Mouse (Mus musculus) midbrain, embryonic 11.5 days (tissue): ENCODE data around the gene Myg1. TPM values are rescaled to one million over a fixed set of nuclear protein-coding genes. Genes with fewer than 3 reads are reported as not detected.
A peak's percentile ranks its signal among the peaks of the same experiment; 100 is the strongest.

Experiments
- ATAC-seq: fragments of 200-750 bp; cut with Nextera tagmentation; 2 replicates; pipeline ENCODE4 v1.8.0; 2017; ENCODE audit warnings: moderate TSS enrichment, moderate library complexity; ENCODE audit not compliant: low FRiP score
- DNase-seq: peaks from one replicate; pipeline ENCODE4 v3.0.0; 2015; ENCODE audit warnings: low spot score; ENCODE audit errors: missing footprints
- H3K27ac ChIP-seq: fragments of 300-500 bp; sonication (generic); 2 replicates; pipeline ENCODE4 v1.5.1; 2014; ENCODE audit warnings: low read depth, low read length
- H3K27me3 ChIP-seq: fragments of 300-500 bp; sonication (generic); 2 replicates; pipeline ENCODE4 v1.6.1; 2014; ENCODE audit warnings: mild to moderate bottlenecking, low read length, moderate library complexity, mixed read lengths; ENCODE audit not compliant: control insufficient read depth, insufficient read depth
- H3K36me3 ChIP-seq: fragments of 300-500 bp; sonication (generic); 2 replicates; pipeline ENCODE4 v1.6.1; 2014; ENCODE audit warnings: mild to moderate bottlenecking, low read length, moderate library complexity, mixed read lengths; ENCODE audit not compliant: control insufficient read depth, insufficient read depth
- H3K4me1 ChIP-seq: fragments of 300-500 bp; sonication (generic); 2 replicates; pipeline ENCODE4 v1.6.1; 2014; ENCODE audit warnings: low read length; ENCODE audit not compliant: control insufficient read depth, insufficient read depth
- H3K4me2 ChIP-seq: fragments of 300-500 bp; sonication (generic); 2 replicates; pipeline ENCODE4 v1.6.1; 2014; ENCODE audit warnings: mild to moderate bottlenecking, moderate library complexity
- H3K4me3 ChIP-seq: fragments of 300-500 bp; sonication (generic); 2 replicates; pipeline ENCODE4 v1.5.1; 2014; ENCODE audit warnings: low read depth, low read length
- H3K9ac ChIP-seq: fragments of 300-500 bp; sonication (generic); 2 replicates; pipeline ENCODE4 v1.6.1; 2014; ENCODE audit warnings: low read length
- H3K9me3 ChIP-seq: fragments of 300-500 bp; sonication (generic); 2 replicates; pipeline ENCODE4 v1.6.1; 2016; ENCODE audit warnings: low read length; ENCODE audit not compliant: control insufficient read depth
- WGBS: fragments of 180-500 bp; shearing (Covaris S2); extraction: QIAGEN DNeasy Blood & Tissue Kit; methylation state at CpG from one replicate; pipeline ENCODE4 v1.1.7; 2014; 5-methylcytosine and 5-hydroxymethylcytosine counted together
- polyA plus RNA-seq: library from polyadenylated mRNA; unstranded; fragments of >200 nt; fragmentation: Nextera tagmentation; extraction: Ambion mirVana; gene quantifications from 2 replicates; pipeline ENCODE4 v1.2.1, GENCODE M21; 2014

Gene Myg1
- polyA plus RNA-seq, 1 experiment from 2014 or later, result 99.5 TPM

- Histone ChIP-seq H3K27me3 (no peaks in the 10 kb centered on the region), H3K4me1 (peaks cover 11% of the 10 kb centered on the region), H3K9ac (no peak overlapping the region), H3K36me3 (peaks cover 25% of the 10 kb centered on the region), H3K27ac (no peak overlapping the region), H3K4me2 (no peak overlapping the region), H3K4me3 (no peak overlapping the region), H3K9me3 (no peaks in the 10 kb centered on the region)
- DNase-seq (no peak), ATAC-seq (no peak)
- WGBS, result 92% methylated on average over 4 of the region's 4 CpGs
These were observed 5.4 kb downstream of the Myg1 start for GRCm38 (mm10) chr15:102336946-102337345.

GRCm38 (mm10) chr15:102339612-102340011, 8.1 kb downstream of the Myg1 start:
- ATAC-seq (no peak), DNase-seq (no peak)
- Histone ChIP-seq H3K9ac (no peak overlapping the region), H3K4me3 (no peak overlapping the region), H3K27me3 (no peaks in the 10 kb centered on the region), H3K36me3 (peaks cover 28% of the 10 kb centered on the region), H3K4me1 (no peaks in the 10 kb centered on the region), H3K4me2 (no peak overlapping the region), H3K27ac (no peak overlapping the region), H3K9me3 (no peaks in the 10 kb centered on the region)
- WGBS, result 77% methylated on average over 5 of the region's 5 CpGs

- ATAC-seq (no peak), DNase-seq (peak; percentile 91)
- 11% methylated on average over 1 of the region's 1 CpGs for WGBS
- Histone ChIP-seq H3K4me1 (no peaks in the 10 kb centered on the region), H3K36me3 (peaks cover 28% of the 10 kb centered on the region), H3K27ac (no peak overlapping the region), H3K9ac (no peak overlapping the region), H3K9me3 (no peaks in the 10 kb centered on the region), H3K4me3 (no peak overlapping the region), H3K4me2 (no peak overlapping the region), H3K27me3 (no peaks in the 10 kb centered on the region)
These were observed 10.1 kb downstream of the Myg1 start for GRCm38 (mm10) chr15:102341580-102341979.

GRCm38 (mm10) chr15:102344490-102344889, 13.0 kb downstream of the Myg1 start:
- H3K4me1 ChIP-seq, result peaks cover under 1% of the 10 kb centered on the region; the same call in 1 of the 2 replicates
- no peak overlapping the region for H3K27ac ChIP-seq
- no peak overlapping the region for H3K4me3 ChIP-seq
- H3K4me2 ChIP-seq, result no peak overlapping the region
- no peaks in the 10 kb centered on the region for H3K9me3 ChIP-seq
- WGBS, result 98% methylated on average over 3 of the region's 3 CpGs
- H3K36me3 ChIP-seq, result peaks cover 12% of the 10 kb centered on the region
- no peak overlapping the region for H3K9ac ChIP-seq
- ATAC-seq (no peak), DNase-seq (no peak)
- no peaks in the 10 kb centered on the region for H3K27me3 ChIP-seq

GRCm38 (mm10) chr15:102346444-102346843, 14.9 kb downstream of the Myg1 start:
- no peak overlapping the region for H3K27ac ChIP-seq
- H3K36me3 ChIP-seq, result peaks cover 10% of the 10 kb centered on the region
- H3K9me3 ChIP-seq, result no peaks in the 10 kb centered on the region
- H3K4me1 ChIP-seq, result peaks cover 7% of the 10 kb centered on the region
- 92% methylated on average over 4 of the region's 4 CpGs for WGBS
- no peak for ATAC-seq
- DNase-seq, result no peak
- no peak overlapping the region for H3K9ac ChIP-seq
- no peaks in the 10 kb centered on the region for H3K27me3 ChIP-seq
- H3K4me2 ChIP-seq, result no peak overlapping the region
- H3K4me3 ChIP-seq, result no peak overlapping the region

GRCm38 (mm10) chr15:102350138-102350941, 18.8 kb downstream of the Myg1 start, which contains the start of gene Aaas:
TSS of gene Aaas (minus strand) at chr15:102350771.
- DNase-seq (peak; percentile 100), ATAC-seq (peak; percentile 88)
- peaks cover 11% of the 10 kb centered on the region for H3K4me1 ChIP-seq
- H3K27me3 ChIP-seq, result no peaks in the 10 kb centered on the region
- no peaks in the 10 kb centered on the region for H3K9me3 ChIP-seq
- H3K9ac ChIP-seq, result peak within 1 kb of the TSS; percentile 89
- peak within 1 kb of the TSS; percentile 88 for H3K4me2 ChIP-seq
- peak within 1 kb of the TSS; percentile 84 for H3K4me3 ChIP-seq
- under 1% methylated on average over 56 of the region's 56 CpGs for WGBS
- peaks cover 7% of the 10 kb centered on the region for H3K36me3 ChIP-seq
- peak within 1 kb of the TSS; percentile 53 for H3K27ac ChIP-seq

- no peaks in the 10 kb centered on the region for H3K9me3 ChIP-seq
- peak overlapping the region; percentile 89 for H3K9ac ChIP-seq
- WGBS, result 10% methylated on average over 11 of the region's 11 CpGs
- H3K4me2 ChIP-seq, result peak overlapping the region; percentile 88
- no peaks in the 10 kb centered on the region; the same call in 1 of the 2 replicates for H3K27me3 ChIP-seq
- no peak for DNase-seq
- ATAC-seq, result no peak; the same call in 1 of the 2 replicates
- H3K36me3 ChIP-seq, result peaks cover 5% of the 10 kb centered on the region
- H3K4me3 ChIP-seq, result peak overlapping the region; percentile 84
- peaks cover 14% of the 10 kb centered on the region for H3K4me1 ChIP-seq
- H3K27ac ChIP-seq, result no peak overlapping the region
These were observed 19.4 kb downstream of the Myg1 start for GRCm38 (mm10) chr15:102350942-102351291.

- Histone ChIP-seq H3K4me1 (peaks cover 23% of the 10 kb centered on the region), H3K9me3 (no peaks in the 10 kb centered on the region), H3K9ac (no peak overlapping the region), H3K4me3 (no peak overlapping the region), H3K27me3 (peaks cover 6% of the 10 kb centered on the region; the same call in 1 of the 2 replicates), H3K27ac (no peak overlapping the region), H3K4me2 (no peak overlapping the region), H3K36me3 (no peaks in the 10 kb centered on the region)
- DNase-seq (no peak), ATAC-seq (no peak)
- 65% methylated on average over 2 of the region's 2 CpGs for WGBS
These were observed 20.7 kb downstream of the Myg1 start for GRCm38 (mm10) chr15:102352177-102352576.

- ATAC-seq (no peak), DNase-seq (no peak)
- Histone ChIP-seq H3K9me3 (no peaks in the 10 kb centered on the region), H3K27me3 (peaks cover 24% of the 10 kb centered on the region), H3K4me2 (no peak overlapping the region), H3K4me1 (peaks cover 33% of the 10 kb centered on the region), H3K36me3 (no peaks in the 10 kb centered on the region), H3K9ac (no peak overlapping the region), H3K27ac (no peak overlapping the region), H3K4me3 (no peak overlapping the region)
- WGBS, result 79% methylated on average over 2 of the region's 2 CpGs
These were observed 22.5 kb downstream of the Myg1 start for GRCm38 (mm10) chr15:102353986-102354385.
